Mouse (Mus musculus) olfactory bulb, adult 2 months (tissue): ENCODE results near the gene Lgals3bp.

Source experiments
- CTCF ChIP-seq: fragments of 200-500 bp; IDR thresholded peaks from 2 replicates; pipeline ENCODE4 v1.5.1; 2012; ENCODE audit warnings: low read depth, mild to moderate bottlenecking, low read length, moderate library complexity; ENCODE audit not compliant: insufficient read depth
- POLR2A ChIP-seq: fragments of 200-500 bp; IDR thresholded peaks from 2 replicates; pipeline ENCODE4 v1.6.1; 2012; ENCODE audit warnings: mild to moderate bottlenecking, low read depth, low read length, moderate library complexity; ENCODE audit not compliant: insufficient read depth

DNA sequence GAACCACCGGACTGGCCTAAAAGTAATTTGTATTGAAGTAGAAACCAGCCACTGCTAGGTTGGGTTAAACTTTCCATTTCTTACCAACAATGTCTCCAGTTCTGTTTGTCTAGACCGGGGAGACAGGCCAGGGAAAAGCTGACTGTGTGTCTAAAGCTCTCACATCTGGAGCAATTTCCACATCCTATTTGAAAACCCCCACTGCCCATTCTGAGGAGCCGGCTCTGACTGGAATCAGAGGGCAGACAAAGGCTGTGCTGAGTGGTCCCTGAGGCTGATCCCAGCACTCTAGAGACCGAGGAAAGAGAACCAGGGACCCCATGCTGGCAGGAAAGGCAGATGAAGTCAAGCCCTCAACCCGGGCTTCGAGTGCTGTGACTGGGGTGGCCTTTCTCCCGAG lies 29.3 kb downstream of the Lgals3bp start:
- TF ChIP-seq CTCF (no peak), POLR2A (no peak)
